Mouse (Mus musculus): ENCODE measurements around the gene Clip2.

Gene Clip2

GRCm38 (mm10) chr5:134560450-134561171 is 8.4 kb upstream of the Clip2 start:
- no peak for DNase-seq

GRCm38 (mm10) chr5:134560071-134560449 is 7.8 kb upstream of the Clip2 start, which contains the start of gene Syna:
Syna (minus strand) TSS chr5:134560171.
- DNase-seq: no peak

DNA sequence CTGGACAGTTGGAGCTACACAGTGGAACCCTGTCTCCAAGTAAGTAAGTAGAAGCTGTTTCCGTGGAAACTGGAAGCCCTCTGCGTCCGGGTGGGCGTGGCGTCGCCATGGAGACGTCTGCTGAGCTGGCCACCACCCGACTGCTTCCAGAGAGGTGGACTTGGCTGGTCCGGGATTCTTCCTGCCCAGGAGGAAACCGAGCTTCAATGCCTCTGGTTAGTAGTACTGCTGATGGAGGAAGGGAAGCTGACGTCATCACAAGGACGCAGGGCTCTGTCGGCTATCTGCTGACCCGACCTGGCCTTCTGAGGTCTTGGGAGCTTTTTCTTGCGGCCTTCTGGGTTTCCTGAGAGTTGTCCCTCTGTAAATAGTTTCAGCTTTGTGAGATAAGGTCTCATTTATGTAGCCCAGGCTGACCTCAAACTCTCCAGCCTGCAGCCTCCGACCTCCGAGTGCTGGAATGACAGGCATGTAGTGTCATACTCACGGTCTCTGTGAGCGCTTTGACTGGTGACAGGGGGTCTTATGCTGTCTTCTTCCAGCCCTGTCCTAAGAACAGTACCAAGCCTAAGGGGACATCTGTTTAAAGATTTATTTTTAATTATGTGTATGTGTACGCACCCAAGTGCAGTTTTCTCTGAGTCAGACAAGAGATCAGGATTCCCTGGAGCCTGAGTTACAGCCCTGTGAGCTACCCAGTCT is 3.4 kb upstream of the Clip2 start:
- peak; percentile 86 for DNase-seq

DNA sequence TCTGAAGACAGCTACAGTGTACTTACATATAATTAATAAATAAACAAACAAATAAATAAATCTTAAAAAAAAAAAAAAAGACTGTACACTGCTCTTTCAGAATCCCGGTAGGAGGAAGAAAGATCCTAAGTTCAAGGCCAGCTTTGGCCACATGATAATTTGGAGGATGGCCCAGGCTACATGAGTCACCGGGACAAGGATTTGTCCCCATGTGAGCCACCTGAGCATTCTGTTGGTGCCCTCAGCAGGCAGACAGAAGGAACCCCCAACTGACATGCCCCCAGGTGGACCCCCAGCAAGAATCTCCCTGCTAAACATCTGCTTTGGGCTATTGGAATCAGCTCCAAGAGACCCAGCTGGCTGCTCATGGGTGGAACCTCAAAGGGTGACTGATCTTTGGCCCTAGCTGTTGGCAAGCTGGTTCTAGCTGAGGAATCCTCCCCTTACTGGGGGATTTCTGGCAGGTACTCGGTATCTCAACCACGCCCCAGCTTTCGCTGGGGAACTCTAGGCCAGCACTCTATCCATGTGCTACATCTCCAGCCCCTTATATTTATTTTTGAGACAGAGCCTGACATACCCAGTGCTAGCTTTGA is 1.8 kb upstream of the Clip2 start:
- DNase-seq: peak; percentile 51

DNA sequence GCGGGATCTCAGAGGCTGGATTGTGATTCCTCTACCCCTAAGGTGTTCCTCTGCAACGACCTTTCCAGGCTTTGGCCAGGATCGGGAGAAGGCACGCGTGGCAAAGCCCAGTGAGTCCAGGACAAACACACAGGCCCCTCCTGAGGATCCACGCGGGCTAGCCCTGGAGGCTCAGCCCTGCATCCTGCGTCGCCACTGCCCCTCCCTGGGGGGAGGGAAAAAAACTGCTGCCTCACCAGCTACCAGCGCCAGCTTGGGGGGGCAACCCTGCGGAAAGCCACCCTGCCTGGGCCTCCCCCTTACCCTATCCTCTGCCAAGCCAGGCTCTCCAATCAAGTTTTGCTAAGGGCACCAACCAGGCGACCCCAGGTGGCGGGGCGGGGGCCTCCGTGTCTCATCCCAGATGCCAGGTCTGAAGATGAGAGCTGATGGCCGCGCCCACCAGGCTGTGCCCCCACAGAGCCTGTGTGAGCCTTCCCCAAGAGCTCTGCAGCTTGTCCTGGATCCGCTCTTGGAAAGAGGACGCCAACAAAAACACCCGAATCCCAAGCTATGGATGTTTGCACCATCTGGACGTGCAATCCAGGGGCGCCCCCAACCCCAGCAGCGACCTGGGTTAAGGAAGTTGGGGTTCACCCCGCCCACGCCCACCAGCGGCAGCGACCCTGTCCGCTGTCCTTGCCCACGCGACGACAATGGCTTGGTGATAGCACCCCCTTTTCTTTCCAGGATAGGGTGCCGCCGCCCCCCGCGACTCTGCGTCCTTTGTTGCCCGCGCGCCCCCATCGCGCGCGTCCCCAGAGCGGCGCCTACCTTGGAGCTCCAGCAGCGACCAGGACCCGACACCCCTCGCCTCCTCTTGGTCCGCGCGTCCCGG is 763 bp downstream of the Clip2 start:
- peak; percentile 50 for DNase-seq

DNA sequence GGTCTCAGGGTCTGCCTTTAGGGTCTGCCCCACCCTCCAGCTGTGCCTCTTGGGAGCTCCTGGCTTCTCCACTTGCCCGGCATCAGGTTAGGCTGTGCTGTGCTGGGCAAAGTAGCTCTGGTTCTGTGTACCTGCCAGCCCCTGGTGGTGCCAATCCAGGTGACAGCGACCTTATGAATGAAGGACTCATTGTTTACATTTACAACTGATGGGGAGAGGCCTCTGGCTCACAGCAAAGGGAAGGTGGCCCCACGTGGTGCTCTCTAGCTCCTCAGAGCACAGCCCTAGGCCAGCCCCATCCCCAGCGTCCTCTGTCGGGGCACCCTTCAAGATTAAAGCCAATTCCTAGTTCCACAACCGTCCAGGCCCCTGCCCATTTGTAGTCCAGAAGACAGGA is 1.4 kb downstream of the Clip2 start:
- DNase-seq: no peak

DNA sequence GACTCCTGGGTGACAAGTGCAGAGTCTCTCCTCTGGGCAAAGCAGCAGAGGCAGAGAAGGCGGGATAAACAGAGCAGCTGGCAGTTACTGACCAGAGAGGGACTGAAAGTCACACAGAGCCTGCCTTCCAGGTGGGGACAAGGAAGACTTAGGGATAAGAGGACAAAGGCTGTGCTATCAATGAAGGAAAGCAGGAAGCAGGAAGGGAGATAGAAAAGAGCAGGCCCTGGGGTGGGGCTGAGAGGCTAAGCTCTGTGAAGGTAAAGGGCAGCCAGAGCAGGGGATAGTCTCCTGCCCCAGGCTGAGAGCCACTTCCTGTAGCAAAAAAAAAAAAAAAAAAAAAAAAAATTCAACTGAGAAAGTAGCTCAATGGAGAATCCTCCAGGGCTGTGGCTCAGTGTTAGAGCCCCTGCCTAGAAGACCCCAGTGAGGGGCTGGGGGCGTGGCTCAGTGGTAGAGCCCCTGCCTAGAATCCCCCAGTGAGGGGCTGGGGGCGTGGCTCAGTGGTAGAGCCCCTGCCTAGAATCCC is 2.5 kb downstream of the Clip2 start:
- DNase-seq: no peak

DNA sequence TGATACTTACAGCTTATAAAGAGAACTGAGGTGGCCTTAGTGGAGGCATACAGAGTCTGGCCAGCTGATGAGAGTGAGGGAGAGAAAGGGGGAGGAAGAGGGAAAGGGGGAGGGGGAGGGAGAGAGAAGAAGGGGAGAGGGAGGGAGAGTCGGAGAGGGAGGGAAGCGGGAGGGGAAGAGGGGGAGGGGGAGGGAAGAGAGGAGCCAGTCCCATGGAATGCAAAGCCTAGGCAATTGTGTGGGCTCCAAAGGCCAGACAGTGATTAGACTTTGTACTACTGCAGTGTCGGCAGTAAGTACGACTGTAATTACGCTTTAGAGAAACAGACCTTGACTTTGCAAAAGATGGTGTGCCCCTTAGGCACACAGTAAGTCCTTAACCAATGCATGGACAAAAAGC is 3.9 kb downstream of the Clip2 start:
- peak; percentile 80 for DNase-seq

DNA sequence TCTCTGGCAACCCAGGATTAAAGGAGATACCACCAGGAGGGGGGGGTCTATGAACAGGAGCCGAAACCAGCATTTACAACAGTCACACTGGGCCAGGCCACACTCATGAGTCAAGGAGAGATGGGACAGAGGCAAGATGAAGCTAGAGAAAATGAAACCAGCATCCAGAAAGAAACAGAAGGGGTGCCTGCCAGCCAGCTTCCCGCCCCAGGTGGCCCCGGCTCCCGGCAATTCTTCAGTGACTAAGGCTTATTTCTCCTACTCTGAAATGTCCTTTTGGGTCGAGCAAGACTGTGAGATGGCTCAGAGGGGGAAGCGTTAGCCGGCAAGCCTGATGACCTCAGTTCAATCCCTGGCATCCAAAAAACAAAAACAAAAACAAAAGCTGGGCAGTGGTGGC is 5.4 kb downstream of the Clip2 start:
- no peak for DNase-seq

DNA sequence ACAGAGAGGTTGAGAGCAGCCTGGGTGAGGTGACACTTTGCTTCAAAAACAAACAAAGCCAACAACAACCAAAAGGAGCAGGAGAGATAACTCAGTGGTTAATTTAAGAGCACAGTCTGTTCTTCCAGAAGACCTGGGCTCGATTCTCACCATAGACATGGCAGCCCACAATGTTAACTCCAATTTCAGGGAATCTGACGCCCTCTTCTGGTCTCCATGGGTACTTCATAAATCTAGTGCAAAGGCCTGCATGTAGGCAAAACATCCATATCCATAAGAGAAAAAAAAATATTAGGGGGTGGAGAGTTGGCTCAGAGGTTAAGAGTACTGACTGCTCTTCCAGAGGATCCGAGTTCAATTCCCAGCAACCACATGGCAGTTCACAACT is 7.0 kb downstream of the Clip2 start:
- no peak for DNase-seq

GRCm38 (mm10) chr5:134544516-134545241 is 7.6 kb downstream of the Clip2 start:
- DNase-seq: no peak

DNA sequence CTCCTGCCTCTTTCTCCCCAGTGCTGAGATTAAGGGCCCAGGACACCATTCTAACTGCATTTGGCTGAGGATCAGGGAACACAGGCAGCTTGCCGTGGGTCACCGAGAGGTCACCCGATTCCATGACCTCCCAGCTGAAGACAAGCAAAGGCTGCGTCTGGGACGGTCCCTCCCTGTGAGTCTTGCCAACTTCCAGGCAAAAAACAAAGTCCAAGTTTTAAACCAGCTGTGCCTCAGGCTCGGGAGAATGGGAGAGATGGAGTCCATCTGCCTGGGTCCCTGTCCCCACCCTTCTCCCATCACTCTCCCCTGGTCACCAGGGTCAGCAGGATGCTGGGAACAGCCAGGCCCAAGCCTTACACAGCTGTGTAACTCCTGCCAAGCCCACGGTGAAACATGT is 10.6 kb downstream of the Clip2 start:
- peak; percentile 93 for DNase-seq

- no peak for DNase-seq
These were observed 11.4 kb downstream of the Clip2 start for GRCm38 (mm10) chr5:134540881-134541280.

- peak; percentile 50 for DNase-seq
These were observed 12.3 kb downstream of the Clip2 start for GRCm38 (mm10) chr5:134539891-134540290.

DNA sequence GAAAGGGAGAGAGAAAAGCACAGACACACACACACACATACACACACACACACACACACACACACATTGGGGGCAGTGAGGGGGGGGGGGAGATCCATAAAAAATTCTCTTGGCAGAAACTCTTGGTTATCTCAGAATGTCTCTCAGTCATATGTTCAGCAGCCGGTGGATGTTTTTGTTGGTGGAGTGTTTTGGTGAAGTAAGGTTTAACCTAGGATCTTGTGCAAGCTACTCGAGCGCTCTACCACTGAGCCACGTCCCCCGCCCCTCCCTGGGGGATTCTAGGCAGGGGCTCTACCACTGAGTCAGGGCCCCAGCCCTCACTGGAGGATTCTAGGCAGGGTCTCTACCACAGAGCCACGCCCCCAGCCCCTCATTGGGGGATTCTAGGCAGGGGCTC is 16.2 kb downstream of the Clip2 start:
- no peak for DNase-seq

DNA sequence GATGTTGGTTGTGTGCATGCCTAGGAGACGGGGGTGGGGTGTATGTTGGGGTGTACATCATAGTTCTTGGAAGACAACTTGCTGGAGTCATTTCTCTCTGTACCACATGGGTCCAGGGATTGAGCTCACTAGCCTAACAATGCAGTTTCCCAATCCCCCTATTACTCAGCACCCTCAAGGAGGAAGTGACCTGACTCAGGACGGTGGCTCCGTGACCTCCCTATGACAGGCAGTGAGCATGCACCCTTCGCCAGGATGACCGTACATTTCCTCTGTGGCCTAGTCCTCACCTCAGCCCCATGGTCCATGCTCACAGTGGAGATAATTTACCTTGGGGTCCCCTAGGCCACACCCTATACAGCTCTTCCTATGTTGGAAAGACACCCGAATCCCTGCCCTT is 19.8 kb downstream of the Clip2 start:
- no peak for DNase-seq

DNA sequence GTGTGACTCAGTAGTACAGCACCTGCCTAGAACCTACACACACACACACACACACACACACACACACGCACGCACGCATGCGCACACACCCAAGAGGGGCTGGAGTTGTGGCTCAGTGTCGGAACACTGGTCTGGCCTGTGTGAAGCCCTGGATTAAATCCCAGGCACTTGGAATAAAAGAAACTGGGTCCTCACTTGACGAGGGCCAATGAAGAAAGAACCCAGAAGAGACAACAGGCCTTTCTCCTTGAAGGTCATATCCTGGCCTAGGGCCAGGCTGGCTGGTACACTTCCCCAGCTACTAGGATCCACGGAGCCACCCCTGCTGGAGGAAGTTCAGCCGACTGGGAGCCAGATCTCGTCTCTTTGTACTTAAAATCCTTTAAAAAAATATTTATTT is 20.6 kb downstream of the Clip2 start:
- DNase-seq: no peak

DNA sequence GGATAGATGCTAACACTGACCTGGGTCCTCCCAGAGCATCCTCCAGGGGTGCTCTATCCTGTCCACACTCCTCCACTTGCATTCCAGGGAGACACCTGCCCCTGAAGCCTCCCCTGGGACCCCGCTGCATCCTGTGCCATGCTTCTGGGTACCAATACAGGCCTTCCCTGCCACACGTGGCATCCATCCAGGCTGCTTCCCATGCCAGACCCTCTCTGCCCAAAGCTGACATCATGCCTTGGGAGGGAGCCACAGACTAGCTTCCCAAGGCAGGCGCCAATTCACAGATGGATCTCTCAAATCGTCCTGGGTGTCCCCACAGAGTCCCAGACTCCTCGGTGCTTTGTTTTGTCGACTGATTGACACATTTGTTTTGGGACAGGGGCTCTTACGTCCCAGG is 21.4 kb downstream of the Clip2 start:
- no peak for DNase-seq

- DNase-seq: no peak
These were observed 23.7 kb downstream of the Clip2 start for GRCm38 (mm10) chr5:134528488-134528887.

DNA sequence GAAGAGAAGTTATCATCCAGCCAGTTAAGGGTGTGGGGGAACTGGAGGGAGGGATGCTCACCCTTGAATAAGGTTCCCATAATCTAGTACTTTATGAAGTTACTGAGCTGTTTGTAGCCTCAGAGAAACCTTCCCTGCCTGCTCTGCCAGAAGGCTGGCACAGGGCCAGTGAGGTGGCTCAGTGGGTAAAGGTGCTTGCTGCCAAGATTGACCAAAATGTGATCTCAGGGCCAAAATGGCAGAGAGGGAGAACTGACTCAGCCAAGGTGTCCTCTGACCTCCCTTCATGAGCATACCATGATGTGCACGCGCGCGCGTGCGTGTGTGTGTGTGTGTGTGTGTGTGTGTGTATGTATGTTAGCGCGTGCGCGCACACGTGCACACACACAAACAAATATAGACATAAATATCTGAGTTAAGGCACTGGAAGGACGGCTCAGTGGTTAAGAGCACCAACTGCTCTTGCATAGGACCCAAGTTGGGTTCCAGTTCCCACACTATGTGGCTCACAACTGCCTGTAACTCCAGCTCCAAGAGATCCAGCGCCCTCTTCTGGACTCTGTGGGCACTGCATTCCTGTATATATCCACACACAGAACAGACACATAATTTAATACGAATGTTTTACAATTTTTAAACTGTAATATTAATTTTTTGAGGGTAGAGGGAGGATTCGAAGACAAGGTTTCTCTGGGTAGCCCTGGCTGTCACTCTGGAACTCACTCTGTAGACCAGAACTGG is 26.1 kb downstream of the Clip2 start:
- no peak for DNase-seq

DNA sequence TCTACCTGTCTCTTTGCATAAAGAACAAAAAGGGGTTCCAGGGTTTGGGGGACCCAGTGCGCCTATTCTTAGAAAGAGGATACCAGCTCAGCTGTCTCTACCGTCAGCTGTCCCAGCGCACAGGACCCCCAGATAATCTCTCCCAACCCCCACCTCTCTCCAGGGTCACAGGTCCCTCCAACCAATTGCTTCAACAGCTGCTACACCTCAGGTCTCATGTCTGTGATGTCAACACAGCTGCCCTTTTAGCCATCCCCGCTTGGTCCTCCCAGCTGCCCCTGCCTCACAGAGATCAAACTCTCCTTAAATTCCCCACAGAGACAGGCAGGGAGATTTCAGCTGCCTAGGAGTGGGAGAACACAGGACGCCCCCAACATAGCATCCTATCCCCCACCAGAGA is 28.5 kb downstream of the Clip2 start:
- no peak for DNase-seq

- no peak for DNase-seq
These were observed 29.7 kb downstream of the Clip2 start for GRCm38 (mm10) chr5:134522524-134522923.
